Mouse (Mus musculus): ENCODE measurements at regions not wholly inside any gene's neighbourhood (a gene's known extent, or its start where the extent isn't known, plus 50 kb on each side); places are given as distances from the start of the nearest gene placed in this dataset.

- Histone ChIP-seq H3K4me1 (replicated peaks; ENCODE audit: low read depth, low read length) (no peaks in the 10 kb centered on the region), H3K27me3 (ENCODE audit: insufficient read depth, low read length) (no peaks in the 10 kb centered on the region), H3K36me3 (ENCODE audit: insufficient read depth, low read length) (no peaks in the 10 kb centered on the region), H3K9me3 (ENCODE audit: low read length) (no peaks in the 10 kb centered on the region), H3K4me3 (replicated peaks; ENCODE audit: low read length) (no peak overlapping the region)
- TF ChIP-seq NANOG (IDR thresholded peaks at IDR 0.05; ENCODE audit: borderline replicate concordance, low read length) (no peak), POU5F1 (IDR thresholded peaks at IDR 0.05; ENCODE audit: borderline replicate concordance, low read length) (no peak), CTCF (conservative IDR thresholded peaks at IDR 0.05; ENCODE audit: low read length) (no peak)
Measured at GRCm38 (mm10) chr15:22338941-22339340, 209.9 kb upstream of the Cdh18 start.

GRCm38 (mm10) chr15:22344321-22344720 is 204.5 kb upstream of the Cdh18 start:
- Histone ChIP-seq H3K36me3 (ENCODE audit: insufficient read depth, low read length) (no peaks in the 10 kb centered on the region), H3K4me3 (replicated peaks; ENCODE audit: low read length) (no peak overlapping the region), H3K4me1 (replicated peaks; ENCODE audit: low read depth, low read length) (no peaks in the 10 kb centered on the region), H3K27me3 (ENCODE audit: insufficient read depth, low read length) (no peaks in the 10 kb centered on the region), H3K9me3 (ENCODE audit: low read length) (no peaks in the 10 kb centered on the region; the same call in 1 of the 2 replicates)
- TF ChIP-seq POU5F1 (IDR thresholded peaks at IDR 0.05; ENCODE audit: borderline replicate concordance, low read length): no peak
- no peak for TF ChIP-seq CTCF (conservative IDR thresholded peaks at IDR 0.05; ENCODE audit: low read length)
- no peak for TF ChIP-seq NANOG (IDR thresholded peaks at IDR 0.05; ENCODE audit: borderline replicate concordance, low read length)

- TF ChIP-seq CTCF (conservative IDR thresholded peaks at IDR 0.05; ENCODE audit: low read length) (no peak), POU5F1 (IDR thresholded peaks at IDR 0.05; ENCODE audit: borderline replicate concordance, low read length) (no peak), NANOG (IDR thresholded peaks at IDR 0.05; ENCODE audit: borderline replicate concordance, low read length) (no peak)
- H3K4me3 ChIP-seq (replicated peaks; ENCODE audit: low read length): no peak overlapping the region
- no peaks in the 10 kb centered on the region for H3K4me1 ChIP-seq (replicated peaks; ENCODE audit: low read depth, low read length)
Measured at GRCm38 (mm10) chr15:22351502-22351901, 197.3 kb upstream of the Cdh18 start.

More at GRCm38 (mm10) chr15:22351502-22351901, 197.3 kb upstream of the Cdh18 start:
- H3K36me3 ChIP-seq (ENCODE audit: insufficient read depth, low read length): no peaks in the 10 kb centered on the region
- H3K27me3 ChIP-seq (ENCODE audit: insufficient read depth, low read length): no peaks in the 10 kb centered on the region
- no peaks in the 10 kb centered on the region for H3K9me3 ChIP-seq (ENCODE audit: low read length)

All from E14TG2a.4 (cell line).